Mouse (Mus musculus) G1E (cell line): ENCODE measurements around the gene Nploc4.

ENCODE experiments used
- CTCF ChIP-seq: IDR thresholded peaks from 2 replicates; pipeline ENCODE4 v1.5.1; 2012; ENCODE audit warnings: low read depth, low read length, inconsistent platforms, mixed read lengths
- TAL1 ChIP-seq: conservative IDR thresholded peaks from 2 replicates; pipeline ENCODE4 v1.6.1; 2012; ENCODE audit warnings: low read depth, low read length, inconsistent platforms, mixed read lengths

DNA sequence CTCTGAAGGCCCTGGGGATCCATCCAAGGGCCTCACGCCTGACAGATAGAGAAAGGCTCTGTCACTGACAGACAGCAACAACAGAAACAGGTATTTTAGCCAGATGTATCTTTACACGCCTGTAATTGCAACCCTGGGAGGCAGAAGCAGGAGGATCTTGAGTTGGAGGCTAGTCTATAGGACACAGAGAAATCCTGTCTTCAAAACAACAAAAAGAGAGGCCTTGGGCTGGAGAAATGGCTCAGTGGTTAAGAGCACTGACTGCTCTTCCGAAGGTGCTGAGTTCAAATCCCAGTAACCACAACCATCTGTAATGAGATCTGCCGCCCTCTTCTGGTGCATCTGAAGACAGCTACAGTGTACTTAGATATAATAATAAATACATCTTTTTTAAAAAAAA, 80.6 kb downstream of the Nploc4 start:
- TF ChIP-seq CTCF (no peak), TAL1 (no peak)
